Mouse (Mus musculus) neural tube, embryonic 12.5 days (tissue): ENCODE results near the gene G6pc3. TPM values are rescaled to one million over a fixed set of nuclear protein-coding genes. Genes with fewer than 3 reads are reported as not detected.
A peak's percentile ranks its signal among the peaks of the same experiment; 100 is the strongest.
"Not testable (repeated sequence)": the region's sequence is repeated elsewhere in the genome, so short reads cannot be mapped to it uniquely, and the experiment has no call there.

Experiments used
- ATAC-seq: fragments of 200-750 bp; cut with Nextera tagmentation; 2 replicates; pipeline ENCODE4 v1.8.0; 2017; ENCODE audit warnings: low read depth, mild to moderate bottlenecking, moderate TSS enrichment, moderate library complexity; ENCODE audit not compliant: low FRiP score
- H3K27ac ChIP-seq: fragments of 300-500 bp; sonication (generic); 2 replicates; pipeline ENCODE4 v1.5.1; 2016
- H3K27me3 ChIP-seq: fragments of 300-500 bp; sonication (generic); replicated peaks from 2 replicates; pipeline ENCODE4 v1.6.1; 2016; ENCODE audit warnings: mild to moderate bottlenecking
- H3K36me3 ChIP-seq: fragments of 300-500 bp; sonication (generic); 2 replicates; pipeline ENCODE4 v1.6.1; 2016; ENCODE audit warnings: mild to moderate bottlenecking
- H3K4me1 ChIP-seq: fragments of 300-500 bp; sonication (generic); 2 replicates; pipeline ENCODE4 v1.6.1; 2016
- H3K4me2 ChIP-seq: fragments of 300-500 bp; sonication (generic); replicated peaks from 2 replicates; pipeline ENCODE4 v1.6.1; 2016; ENCODE audit warnings: mild to moderate bottlenecking
- H3K4me3 ChIP-seq: fragments of 300-500 bp; sonication (generic); 2 replicates; pipeline ENCODE4 v1.5.1; 2016
- H3K9ac ChIP-seq: fragments of 300-500 bp; sonication (generic); 2 replicates; pipeline ENCODE4 v1.6.1; 2016; ENCODE audit warnings: mild to moderate bottlenecking
- H3K9me3 ChIP-seq: fragments of 300-500 bp; sonication (generic); 2 replicates; pipeline ENCODE4 v1.6.1; 2016; ENCODE audit warnings: mild to moderate bottlenecking
- WGBS: fragments of 180-500 bp; shearing (Covaris S2); methylation state at CpG from one replicate; pipeline ENCODE4 v1.1.7; 2016; 5-methylcytosine and 5-hydroxymethylcytosine counted together
- polyA plus RNA-seq: library from polyadenylated mRNA; unstranded; fragments of >200 nt; fragmentation: Nextera tagmentation; extraction: Ambion mirVana; gene quantifications from 2 replicates; pipeline ENCODE4 v1.2.1, GENCODE M21; 2016

Gene G6pc3
- polyA plus RNA-seq, result 29.6 and 30.8 TPM in 2 replicates

DNA sequence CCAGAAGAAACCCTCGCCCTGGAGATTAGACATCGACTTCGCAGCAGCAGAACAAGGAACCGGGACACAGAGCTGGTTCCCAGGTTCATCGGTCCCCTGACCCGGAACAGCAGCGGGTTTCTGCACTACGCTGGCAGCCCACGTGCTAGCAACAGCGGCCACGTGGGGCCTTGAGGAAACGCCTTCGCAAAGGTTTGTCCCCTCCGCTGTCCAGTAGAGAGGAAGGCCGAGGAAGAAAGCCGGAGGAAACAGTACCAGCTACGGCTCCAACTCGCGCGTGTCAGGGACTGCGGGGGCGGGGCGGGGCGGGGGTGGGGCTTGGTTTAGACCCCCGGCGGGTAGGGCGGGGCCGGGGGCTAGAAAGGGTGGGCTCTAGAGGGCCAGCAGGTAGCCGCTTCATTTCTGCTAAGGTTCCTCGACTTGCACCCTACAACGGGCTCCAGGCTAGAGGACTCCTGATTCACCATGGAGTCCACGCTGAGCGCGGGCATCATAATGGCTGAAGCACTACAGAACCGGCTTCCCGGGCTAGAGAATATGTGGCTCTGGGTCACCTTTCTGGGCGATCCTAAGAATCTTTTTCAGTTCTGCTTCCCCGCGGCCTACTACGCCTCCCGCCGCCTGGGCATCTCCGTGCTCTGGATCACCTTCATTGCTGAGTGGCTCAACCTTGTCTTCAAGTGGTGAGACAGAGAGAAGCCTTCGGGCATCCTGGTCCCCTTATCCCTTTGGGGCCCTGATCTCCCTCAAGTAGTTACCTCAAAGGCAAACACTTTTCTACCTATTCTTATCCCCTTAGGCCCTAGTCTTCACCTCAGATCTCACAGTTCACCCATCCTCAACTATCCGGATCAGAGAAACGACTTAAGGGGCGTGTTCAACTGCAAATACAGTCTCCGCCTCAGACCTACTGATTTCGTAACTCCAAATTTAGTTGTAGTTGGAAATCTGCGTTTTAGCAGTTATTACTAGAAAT is at the start of gene G6pc3:
G6pc3 (plus strand) TSS at position 160 of the 976 bp plus-strand sequence.
- H3K9me3 ChIP-seq, result no peaks in the 10 kb centered on the region
- no peaks in the 10 kb centered on the region for H3K27me3 ChIP-seq
- H3K4me3 ChIP-seq, result peak within 1 kb of the TSS; percentile 47
- peaks cover 21% of the 10 kb centered on the region for H3K4me1 ChIP-seq
- WGBS, result 3% methylated on average over 50 of the region's 50 CpGs
- no peak within 1 kb of the TSS for H3K27ac ChIP-seq
- H3K9ac ChIP-seq, result peak within 1 kb of the TSS; percentile 62
- H3K4me2 ChIP-seq, result peak within 1 kb of the TSS; percentile 63
- ATAC-seq, result peak; percentile 74
- peaks cover 26% of the 10 kb centered on the region for H3K36me3 ChIP-seq

DNA sequence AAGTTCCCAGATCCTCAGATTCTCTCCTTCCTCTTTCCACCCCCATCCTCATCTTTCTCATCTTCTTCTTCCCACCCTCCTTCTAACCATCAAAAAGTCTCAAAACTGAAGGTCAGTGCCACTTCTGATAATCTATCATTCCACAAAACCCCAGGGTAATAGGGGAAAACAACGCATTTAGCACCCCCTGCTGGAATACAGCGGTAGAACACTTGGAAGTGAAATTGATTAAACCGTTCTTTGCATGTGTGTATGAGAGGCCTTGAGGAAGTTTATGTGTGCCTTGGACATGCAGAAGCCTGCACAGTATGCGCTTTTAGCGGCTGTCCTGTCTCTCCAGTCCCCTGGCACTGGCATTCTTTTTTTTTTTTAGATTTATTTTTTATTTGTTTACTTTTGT is 48.9 kb upstream of the G6pc3 start:
- H3K27me3 ChIP-seq, result peaks cover 33% of the 10 kb centered on the region
- no peaks in the 10 kb centered on the region for H3K36me3 ChIP-seq
- no peak overlapping the region for H3K4me2 ChIP-seq
- H3K27ac ChIP-seq, result no peak overlapping the region
- H3K9ac ChIP-seq, result no peak overlapping the region
- H3K4me3 ChIP-seq, result no peak overlapping the region
- no peaks in the 10 kb centered on the region for H3K9me3 ChIP-seq
- ATAC-seq, result no peak
- 3% methylated on average over 5 of the region's 5 CpGs for WGBS
- 0 out of 2 replicates have a peak, but pooled peaks cover 8% of the 10 kb centered on the region for H3K4me1 ChIP-seq

DNA sequence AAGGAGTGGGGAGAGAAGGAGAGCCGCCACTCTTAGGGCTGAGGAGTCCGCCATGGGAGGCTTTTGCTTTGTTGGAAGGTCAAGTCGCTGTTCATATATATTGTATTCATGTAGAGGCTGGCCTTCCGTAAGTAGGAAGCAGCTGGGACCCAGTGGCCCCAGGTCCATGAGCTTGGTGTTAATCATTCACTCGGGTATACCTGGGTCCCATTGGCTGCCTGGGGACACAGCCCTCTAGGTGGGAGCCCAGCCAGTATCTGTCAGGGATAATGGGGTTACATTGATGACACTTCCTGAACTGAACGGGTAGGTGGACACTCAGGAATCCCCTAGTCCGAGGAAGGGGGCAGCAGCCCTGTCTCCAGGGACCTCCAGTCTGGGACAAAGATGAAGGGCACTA is 47.1 kb upstream of the G6pc3 start:
- Histone ChIP-seq H3K4me3 (no peak overlapping the region), H3K27me3 (peaks cover 47% of the 10 kb centered on the region), H3K4me2 (no peak overlapping the region), H3K27ac (no peak overlapping the region), H3K4me1 (peaks cover 19% of the 10 kb centered on the region; the same call in 1 of the 2 replicates), H3K36me3 (no peaks in the 10 kb centered on the region), H3K9ac (no peak overlapping the region), H3K9me3 (no peaks in the 10 kb centered on the region)
- 71% methylated on average over 7 of the region's 7 CpGs for WGBS
- ATAC-seq, result no peak

- WGBS, result 22% methylated on average over 13 of the region's 13 CpGs
- Histone ChIP-seq H3K27ac (no peak overlapping the region), H3K27me3 (peaks cover 67% of the 10 kb centered on the region), H3K36me3 (no peaks in the 10 kb centered on the region), H3K9ac (0 out of 2 replicates have a peak overlapping the region, but pooled peaks have one; percentile 18), H3K4me3 (peak overlapping the region; percentile 22; the same call in 1 of the 2 replicates), H3K4me2 (peak overlapping the region; percentile 51), H3K4me1 (peaks cover 15% of the 10 kb centered on the region; the same call in 1 of the 2 replicates), H3K9me3 (no peaks in the 10 kb centered on the region)
- ATAC-seq, result no peak
Observed at GRCm38 (mm10) chr11:102144957-102145470, 44.4 kb upstream of the G6pc3 start.

- no peak for ATAC-seq
- peak within 1 kb of the TSS; percentile 51 for H3K4me2 ChIP-seq
- H3K9ac ChIP-seq, result 0 out of 2 replicates have a peak within 1 kb of the TSS, but pooled peaks have one; percentile 18
- H3K27ac ChIP-seq, result no peak within 1 kb of the TSS
- no peaks in the 10 kb centered on the region for H3K36me3 ChIP-seq
- H3K4me1 ChIP-seq, result peaks cover 15% of the 10 kb centered on the region; the same call in 1 of the 2 replicates
- H3K27me3 ChIP-seq, result peaks cover 67% of the 10 kb centered on the region
- WGBS, result 3% methylated on average over 50 of the region's 50 CpGs
- no peaks in the 10 kb centered on the region for H3K9me3 ChIP-seq
- peak within 1 kb of the TSS; percentile 22; the same call in 1 of the 2 replicates for H3K4me3 ChIP-seq
Observed at GRCm38 (mm10) chr11:102145471-102146001, 43.9 kb upstream of the G6pc3 start, which contains the start of gene Nags. Gene Nags (plus strand): TSS chr11:102145513.

DNA sequence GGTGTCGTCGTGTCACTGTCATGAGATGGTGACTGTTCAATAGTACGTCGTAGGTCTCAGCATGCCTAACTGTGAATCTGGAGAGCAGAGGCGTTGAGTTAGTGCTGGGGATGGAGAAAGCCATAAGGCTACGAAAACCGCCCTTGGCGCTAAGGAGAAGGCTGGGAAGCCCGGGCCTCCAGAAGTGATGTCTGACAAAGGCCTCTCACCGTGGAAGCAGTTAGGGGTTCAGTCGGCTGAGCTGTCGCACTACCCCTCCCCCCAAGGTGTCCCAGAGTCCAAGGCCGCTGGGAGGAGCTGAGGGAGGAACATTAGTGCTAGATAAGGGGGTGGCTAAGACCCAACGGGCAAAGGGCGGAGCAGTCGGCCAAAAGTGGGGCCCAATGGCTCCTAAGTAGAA is 43.4 kb upstream of the G6pc3 start:
- 3% methylated on average over 16 of the region's 16 CpGs for WGBS
- H3K4me2 ChIP-seq, result peak overlapping the region; percentile 51

DNA sequence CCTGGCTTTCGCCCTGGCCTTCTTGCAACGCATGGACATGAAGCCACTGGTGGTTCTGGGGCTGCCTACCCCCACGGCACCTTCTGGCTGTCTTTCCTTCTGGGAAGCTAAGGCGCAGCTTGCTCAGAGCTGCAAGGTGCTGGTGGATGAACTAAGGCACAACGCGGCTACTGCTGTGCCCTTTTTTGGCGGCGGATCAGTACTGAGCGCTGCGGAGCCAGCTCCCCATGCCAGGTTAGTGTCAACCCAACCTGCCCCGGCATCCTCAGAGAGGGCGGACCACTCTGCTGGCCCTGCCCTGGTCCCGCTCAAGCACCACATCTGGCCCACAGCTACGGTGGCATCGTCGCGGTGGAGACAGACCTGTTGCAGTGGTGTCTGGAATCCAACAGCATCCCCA is 42.9 kb upstream of the G6pc3 start:
- WGBS, result 11% methylated on average over 17 of the region's 17 CpGs
- ATAC-seq, result 0 out of 2 replicates have a peak, but pooled peaks have one; percentile 21
- Histone ChIP-seq H3K36me3 (no peaks in the 10 kb centered on the region), H3K9ac (no peak overlapping the region), H3K27me3 (peaks cover 67% of the 10 kb centered on the region), H3K27ac (no peak overlapping the region), H3K4me2 (no peak overlapping the region), H3K4me3 (no peak overlapping the region), H3K9me3 (no peaks in the 10 kb centered on the region), H3K4me1 (peaks cover 15% of the 10 kb centered on the region; the same call in 1 of the 2 replicates)

More for the DNA sequence above, 43.4 kb upstream of the G6pc3 start:
- peaks cover 67% of the 10 kb centered on the region for H3K27me3 ChIP-seq
- no peak overlapping the region for H3K4me3 ChIP-seq
- H3K27ac ChIP-seq, result no peak overlapping the region
- H3K36me3 ChIP-seq, result no peaks in the 10 kb centered on the region
- no peak for ATAC-seq
- peaks cover 15% of the 10 kb centered on the region; the same call in 1 of the 2 replicates for H3K4me1 ChIP-seq
- no peak overlapping the region for H3K9ac ChIP-seq
- H3K9me3 ChIP-seq, result no peaks in the 10 kb centered on the region

DNA sequence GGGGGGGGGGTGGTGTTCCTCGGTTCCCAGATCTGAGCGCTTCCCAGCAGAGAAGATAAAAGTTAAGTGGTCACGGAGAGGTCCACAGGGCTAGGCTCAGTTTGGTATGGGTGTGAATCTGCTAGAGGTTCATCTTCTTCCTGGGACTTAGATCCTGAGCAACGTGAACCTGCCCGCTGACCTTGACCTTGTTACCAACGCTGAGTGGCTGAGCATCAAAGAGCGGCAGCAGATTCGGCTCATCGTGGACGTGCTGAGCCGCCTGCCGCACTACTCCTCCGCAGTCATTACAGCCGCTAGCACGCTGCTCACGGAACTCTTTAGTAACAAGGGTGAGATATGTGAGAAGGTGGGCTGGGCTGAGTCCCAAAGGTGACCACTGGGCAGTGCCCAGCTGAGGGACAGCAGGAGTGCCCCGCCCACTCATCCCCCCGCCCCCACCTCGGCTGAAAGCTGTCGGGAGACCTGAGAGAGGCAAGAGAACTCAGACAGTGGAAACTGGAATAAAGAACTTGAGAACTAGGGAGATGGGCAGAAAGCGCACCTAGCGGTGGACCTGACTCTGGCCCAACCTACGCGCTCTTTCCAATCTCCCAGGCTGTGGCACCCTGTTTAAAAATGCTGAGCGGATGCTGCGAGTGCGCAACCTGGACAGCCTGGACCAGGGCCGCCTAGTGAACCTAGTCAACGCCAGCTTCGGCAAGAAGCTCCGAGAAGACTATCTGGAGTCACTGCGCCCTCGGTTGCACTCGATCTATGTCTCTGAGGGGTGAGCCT is 42.0 kb upstream of the G6pc3 start:
- Histone ChIP-seq H3K36me3 (peaks cover 1% of the 10 kb centered on the region), H3K27ac (no peak overlapping the region), H3K27me3 (peaks cover 67% of the 10 kb centered on the region), H3K9ac (no peak overlapping the region), H3K4me3 (no peak overlapping the region), H3K9me3 (no peaks in the 10 kb centered on the region), H3K4me1 (peaks cover 15% of the 10 kb centered on the region; the same call in 1 of the 2 replicates), H3K4me2 (no peak overlapping the region)
- 13% methylated on average over 34 of the region's 34 CpGs for WGBS
- no peak for ATAC-seq

- no peaks in the 10 kb centered on the region for H3K9me3 ChIP-seq
- H3K4me1 ChIP-seq, result peaks cover 14% of the 10 kb centered on the region
- H3K27ac ChIP-seq, result 0 out of 2 replicates have a peak within 1 kb of the TSS, but pooled peaks have one; percentile 43
- WGBS, result under 1% methylated on average over 37 of the region's 37 CpGs
- no peaks in the 10 kb centered on the region for H3K27me3 ChIP-seq
- peak within 1 kb of the TSS; percentile 70 for H3K9ac ChIP-seq
- ATAC-seq, result peak; percentile 90
- H3K4me3 ChIP-seq, result peak within 1 kb of the TSS; percentile 79
- peaks cover 28% of the 10 kb centered on the region for H3K36me3 ChIP-seq
- H3K4me2 ChIP-seq, result peak within 1 kb of the TSS; percentile 80
Observed at GRCm38 (mm10) chr11:102156039-102156785, 33.2 kb upstream of the G6pc3 start, which contains the start of gene Tmem101. Gene Tmem101 (minus strand): TSS chr11:102156404.

DNA sequence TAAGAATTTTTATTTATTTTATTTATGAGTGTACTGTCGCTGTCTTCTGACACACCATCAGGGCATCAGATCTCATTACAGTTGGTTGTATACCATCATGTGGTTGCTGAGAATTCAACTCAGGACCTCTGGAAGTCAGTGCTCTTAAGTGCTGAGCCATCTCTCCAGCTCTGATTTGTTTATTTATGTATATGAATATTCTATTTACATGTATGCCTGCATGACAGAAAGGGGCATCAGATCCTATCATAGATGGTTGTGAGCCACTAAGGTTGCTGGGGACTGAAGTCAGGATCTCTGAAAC is 32.7 kb upstream of the G6pc3 start:
- ATAC-seq, result 0 out of 2 replicates have a peak, but pooled peaks have one; percentile 3
- 12% methylated on average over 1 of the region's 1 CpGs for WGBS

DNA sequence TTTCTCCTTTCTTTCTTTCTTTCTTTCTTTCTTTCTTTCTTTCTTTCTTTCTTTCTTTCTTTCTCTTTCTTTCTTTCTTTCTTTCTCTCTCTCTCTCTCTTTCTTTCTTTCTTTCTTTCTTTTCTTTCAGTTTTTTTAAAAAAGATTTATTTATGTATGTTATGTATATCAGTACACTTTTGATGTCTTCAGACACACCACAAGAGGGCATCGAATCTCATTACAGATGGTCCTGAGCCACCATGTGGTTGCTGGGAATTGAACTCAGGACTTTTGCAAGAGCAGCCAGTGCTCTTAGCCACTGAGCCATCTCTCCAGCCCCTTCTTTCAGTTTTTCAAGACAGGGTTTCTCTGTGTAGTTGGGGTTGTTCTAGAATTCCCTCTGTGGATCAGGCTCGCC is 31.4 kb upstream of the G6pc3 start:
- H3K9me3 ChIP-seq, H3K4me3 ChIP-seq, H3K27me3 ChIP-seq, H3K9ac ChIP-seq, H3K4me2 ChIP-seq, ATAC-seq, H3K27ac ChIP-seq: not testable (repeated sequence)
- Histone ChIP-seq H3K36me3 (peaks cover 35% of the 10 kb centered on the region), H3K4me1 (peaks cover 14% of the 10 kb centered on the region)
- 86% methylated on average over 2 of the region's 2 CpGs for WGBS

More for the DNA sequence above, 32.7 kb upstream of the G6pc3 start:
- peaks cover 31% of the 10 kb centered on the region for H3K36me3 ChIP-seq
- H3K4me1 ChIP-seq, result peaks cover 14% of the 10 kb centered on the region
- peak overlapping the region; percentile 80 for H3K4me2 ChIP-seq
- no peaks in the 10 kb centered on the region for H3K27me3 ChIP-seq
- H3K9me3 ChIP-seq, result no peaks in the 10 kb centered on the region
- H3K27ac ChIP-seq, result no peak overlapping the region
- no peak overlapping the region for H3K4me3 ChIP-seq
- H3K9ac ChIP-seq, result no peak overlapping the region
